Mouse (Mus musculus): Measurements from ENCODE around the gene Phf1. TPM values are rescaled to one million over a fixed set of nuclear protein-coding genes. Genes with fewer than 3 reads are reported as not detected.
"Not testable (repeated sequence)": the region's sequence is repeated elsewhere in the genome, so short reads cannot be mapped to it uniquely, and the experiment has no call there.

Phf1 gene
- total RNA-seq (2021): 29.8 and 44.1 TPM in 2 replicates
- long read RNA-seq, partial matches to known transcripts: 0 of 6 reads
- long read RNA-seq, other reads (novel, unspliced or antisense): 5 of 6 reads

- DNase-seq: peak; percentile 100
Measured at GRCm38 (mm10) chr17:26932839-26933398, at the start of gene Phf1. TSS of gene Phf1 (plus strand) at chr17:26933052.

DNA sequence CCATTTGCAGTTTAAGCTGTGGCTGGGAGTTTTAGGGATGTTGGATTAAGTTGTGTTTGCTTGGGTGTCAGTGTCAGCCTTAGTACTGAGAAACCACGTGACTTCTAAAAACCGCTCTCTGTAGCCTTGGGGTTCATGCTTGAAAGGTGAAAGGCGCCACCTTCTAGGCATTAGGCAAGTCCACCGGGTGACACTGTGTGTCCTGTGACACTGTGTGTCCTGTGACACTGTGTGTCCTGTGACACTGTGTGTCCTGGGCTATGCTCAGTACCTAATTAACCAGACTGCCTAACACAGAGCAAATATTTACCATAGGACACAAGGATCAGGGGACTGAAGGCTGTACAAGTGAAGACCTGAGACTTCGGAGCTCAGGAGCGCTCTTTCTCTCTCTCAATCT is 49.3 kb upstream of the Phf1 start:
- DNase-seq: no peak

DNA sequence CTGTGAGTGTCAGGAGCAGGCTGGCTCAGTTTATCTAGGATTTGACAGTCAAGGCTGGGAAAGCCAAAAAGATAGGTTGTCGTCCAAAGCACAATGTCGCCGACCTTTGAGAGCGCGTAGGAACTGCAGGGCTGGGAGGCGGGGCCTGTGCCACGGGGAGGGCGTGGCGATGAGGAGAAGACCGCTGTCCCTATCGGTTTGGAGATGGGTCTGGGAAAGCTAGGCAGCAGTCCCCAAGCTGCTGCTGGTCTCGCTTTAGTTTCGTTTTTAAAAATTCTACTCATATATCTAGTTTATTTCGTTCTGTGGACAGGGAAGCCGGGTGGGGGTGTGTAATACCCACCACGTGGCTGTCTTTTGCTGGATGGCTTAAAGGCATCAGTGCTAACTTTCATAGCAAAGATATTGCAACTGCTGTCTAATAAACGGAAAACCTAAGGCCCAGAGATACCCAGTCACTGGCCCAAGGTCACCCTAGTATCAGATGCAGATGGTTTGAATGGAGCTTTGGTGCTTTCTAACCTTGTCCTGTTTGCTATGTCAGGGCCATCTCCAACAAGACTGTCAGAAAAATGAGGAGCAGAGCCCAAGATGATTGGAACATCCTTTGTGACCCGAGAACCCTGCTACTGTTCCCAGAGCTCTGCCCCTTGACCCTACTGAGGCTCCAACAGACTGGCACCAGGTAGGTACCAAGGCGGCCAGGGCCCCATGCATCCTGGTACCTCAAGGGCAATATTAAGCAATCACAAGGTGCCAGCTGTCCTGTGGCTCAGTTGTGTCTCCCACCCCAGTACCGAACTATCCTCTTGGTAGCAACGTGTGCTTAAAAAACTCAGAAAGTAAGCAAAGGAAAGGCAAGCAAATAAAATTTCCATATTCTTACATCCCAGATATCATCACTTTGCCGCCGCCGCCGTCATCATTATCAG is 47.6 kb upstream of the Phf1 start:
- peak; percentile 89 for DNase-seq

DNA sequence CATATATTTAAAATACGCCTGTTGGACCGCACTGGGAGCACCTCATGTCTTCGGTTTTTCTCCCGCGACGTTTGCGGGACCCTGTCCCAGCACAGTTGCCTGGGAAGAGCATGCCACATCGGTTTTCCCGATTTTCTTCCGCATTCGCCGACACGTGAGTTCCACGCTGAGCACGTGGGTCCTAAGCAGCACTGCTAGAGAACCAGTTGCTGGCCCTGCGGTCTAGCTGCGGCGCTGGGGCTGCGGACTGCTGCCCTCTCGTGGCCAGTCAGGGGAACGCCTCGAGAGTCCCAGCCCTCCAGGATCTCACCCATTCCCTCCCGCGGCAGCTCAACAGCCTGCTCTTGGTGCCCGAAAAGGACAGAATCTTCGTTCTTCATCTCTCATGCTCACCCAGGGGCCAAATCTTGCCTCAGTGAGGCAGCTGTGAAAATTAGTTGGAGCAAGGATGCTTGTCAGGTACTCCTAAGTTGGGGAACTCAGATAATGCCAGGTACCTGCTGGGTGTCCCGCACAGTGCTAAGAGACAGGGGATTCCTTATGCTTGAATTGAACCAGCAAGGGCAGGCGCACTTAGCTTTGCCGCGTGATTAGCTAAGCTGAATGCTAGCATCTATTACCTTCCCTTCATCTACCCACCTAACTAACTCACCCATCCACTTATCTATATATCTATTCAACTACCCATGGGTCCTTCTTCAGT is 46.7 kb upstream of the Phf1 start:
- DNase-seq: peak; percentile 88

GRCm38 (mm10) chr17:26887926-26888325 is 44.9 kb upstream of the Phf1 start:
- peak; percentile 34 for DNase-seq

DNA sequence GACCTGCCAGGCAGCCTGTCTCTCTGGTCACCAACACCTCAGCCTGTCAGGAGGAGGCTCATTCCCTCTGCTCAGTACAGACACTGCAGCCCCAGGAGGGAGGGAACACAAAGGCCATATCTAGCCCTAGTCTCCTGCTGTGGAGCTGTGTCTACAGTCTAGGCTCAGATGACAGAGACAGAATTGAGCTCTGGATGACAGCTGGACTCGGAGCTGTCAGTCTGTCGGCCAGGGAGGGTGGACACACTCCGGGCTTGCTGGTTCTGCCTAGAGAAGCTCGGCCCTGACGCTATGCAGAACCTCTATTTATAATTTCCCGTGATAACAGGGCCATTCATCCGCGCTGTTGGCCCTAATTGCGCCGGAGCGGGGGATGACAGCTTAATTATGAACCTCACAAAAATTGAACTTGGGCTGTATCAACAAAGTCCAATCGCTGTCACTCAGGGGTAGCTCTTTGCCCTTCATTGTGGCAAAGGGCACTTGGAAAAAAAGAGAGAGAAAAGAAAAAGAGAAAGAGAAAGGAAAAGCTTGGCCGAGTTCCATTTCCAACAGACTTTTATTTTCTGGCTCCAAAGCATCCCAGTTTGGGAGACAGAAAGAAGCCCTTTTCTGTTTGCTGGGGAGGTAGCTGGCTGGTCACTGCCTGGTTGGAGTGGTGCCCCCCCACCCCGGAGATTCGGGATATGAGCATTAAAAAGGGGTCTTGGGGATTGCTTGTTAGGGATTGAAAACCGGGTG is 40.0 kb upstream of the Phf1 start:
- DNase-seq: no peak

DNA sequence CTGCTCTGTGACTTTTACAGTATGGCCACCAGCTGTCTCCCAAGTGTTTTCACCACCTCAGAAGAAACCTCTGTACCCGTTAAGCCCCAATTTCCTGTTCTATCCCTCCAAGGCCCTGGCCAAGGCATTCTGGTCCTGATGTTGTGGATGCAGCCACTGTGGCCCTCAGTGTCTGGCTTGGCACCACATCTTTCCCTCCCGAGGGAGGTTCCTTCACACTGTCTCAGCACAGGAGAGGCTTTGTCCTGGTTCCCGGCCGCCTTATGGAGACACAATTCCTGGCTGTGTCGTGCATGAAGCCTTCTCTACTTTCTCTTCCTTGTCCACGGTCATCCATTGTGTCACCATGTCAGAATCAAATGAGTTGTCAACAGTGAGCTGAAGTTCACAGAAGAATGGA is 39.4 kb upstream of the Phf1 start:
- no peak for DNase-seq

DNA sequence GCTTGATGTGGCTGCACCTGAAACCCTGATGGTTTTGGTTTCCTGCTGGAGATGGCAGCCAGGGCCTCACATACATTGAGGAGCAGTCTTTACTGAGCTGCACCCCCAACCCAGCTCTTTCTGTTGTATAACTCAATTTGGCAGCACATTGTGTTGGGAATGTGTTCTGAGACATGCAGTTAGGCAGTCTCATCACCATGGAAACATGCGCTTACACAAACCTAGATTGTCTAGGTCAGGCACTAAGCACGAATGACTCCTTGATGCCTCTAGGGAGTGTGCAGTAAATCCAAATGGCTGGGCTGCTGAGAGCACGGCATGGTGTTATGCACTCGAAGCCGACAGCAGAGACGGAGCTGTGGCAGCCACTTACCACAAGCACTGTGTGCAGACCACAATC is 38.5 kb upstream of the Phf1 start:
- no peak for DNase-seq

- peak; percentile 71 for DNase-seq
Measured at GRCm38 (mm10) chr17:26895578-26895977, 37.3 kb upstream of the Phf1 start.

- DNase-seq: no peak
Measured at GRCm38 (mm10) chr17:26900916-26901315, 31.9 kb upstream of the Phf1 start.

- DNase-seq: no peak
Measured at GRCm38 (mm10) chr17:26904320-26904719, 28.5 kb upstream of the Phf1 start.

DNA sequence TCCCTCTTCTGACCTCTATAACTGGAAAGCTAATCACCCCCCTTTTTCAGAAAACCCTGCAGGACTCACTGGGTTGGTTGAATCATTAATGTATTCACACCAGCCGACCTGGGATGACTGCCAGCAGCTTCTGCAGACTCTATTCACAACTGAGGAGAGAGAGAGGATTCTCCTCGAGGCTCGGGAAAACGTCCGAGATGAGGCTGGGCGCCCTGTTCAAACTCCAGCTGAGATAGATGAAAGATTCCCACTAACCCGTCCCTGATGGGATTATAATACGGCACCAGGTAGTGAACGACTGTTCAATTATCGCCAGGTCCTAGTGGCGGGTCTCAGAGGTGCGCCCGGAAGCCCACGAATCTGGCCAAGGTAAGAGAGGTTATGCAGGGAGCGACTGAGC is 25.3 kb upstream of the Phf1 start:
- not testable (repeated sequence) for DNase-seq

DNA sequence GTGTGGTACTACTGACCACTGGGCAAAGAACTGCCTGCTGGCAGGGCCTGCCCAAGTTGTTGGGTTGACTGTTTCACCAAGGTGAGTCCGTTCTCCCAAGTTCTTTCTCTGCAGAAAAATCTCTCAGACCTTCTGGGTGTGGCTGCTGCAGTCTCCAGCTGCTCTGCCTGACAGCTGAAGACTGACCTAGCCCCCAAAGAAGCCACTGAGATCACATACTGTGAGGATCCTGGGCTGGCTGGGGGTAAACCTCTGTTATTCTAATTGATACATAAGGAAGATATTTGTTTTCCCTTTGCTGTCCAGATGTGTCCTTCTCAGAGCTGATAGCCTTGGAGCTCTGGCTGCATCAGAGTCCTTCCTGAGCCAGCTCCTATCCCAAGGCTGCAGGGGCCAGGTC is 17.6 kb upstream of the Phf1 start:
- DNase-seq: no peak

DNA sequence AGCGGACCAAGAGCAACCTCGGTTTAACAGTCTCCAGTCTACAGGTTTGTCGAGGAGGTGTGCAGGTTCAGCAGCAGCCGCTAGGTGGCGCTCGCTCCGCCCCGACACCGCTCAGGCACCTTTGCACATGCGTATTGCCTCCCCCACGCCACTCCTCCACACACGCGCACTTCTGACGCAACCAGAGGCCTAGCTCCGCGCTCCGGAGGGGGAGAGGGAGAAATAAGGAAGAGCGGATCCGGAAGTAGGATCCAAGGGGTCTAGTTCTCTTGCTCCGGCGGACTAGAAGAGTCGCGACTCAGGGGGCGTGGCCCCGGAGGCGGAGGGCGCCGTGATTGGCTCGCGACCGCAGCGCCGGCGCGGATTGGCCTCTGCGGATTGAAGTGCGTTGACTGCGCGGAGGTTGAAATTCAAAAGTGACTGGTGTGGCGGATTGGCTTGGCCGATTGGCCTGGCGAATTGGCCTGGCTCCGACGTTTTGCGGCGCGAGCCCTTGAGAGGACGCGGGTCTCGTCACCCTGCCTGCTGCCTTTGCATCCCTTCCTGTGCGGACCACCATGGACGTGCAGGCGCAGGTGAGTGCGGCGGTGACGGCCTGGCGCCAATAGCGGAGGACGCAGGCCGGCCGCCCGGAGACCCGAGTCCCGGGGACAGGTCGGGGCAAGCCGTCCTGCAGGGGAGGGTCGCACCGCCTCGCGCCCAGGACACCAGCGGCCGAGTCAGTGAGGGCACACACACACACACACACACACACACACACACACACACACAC is 16.0 kb upstream of the Phf1 start, which contains the start of gene Kifc5b:
Gene Kifc5b, plus strand, starts transcription at position 381 of the 772 bp plus-strand sequence.
- peak; percentile 98 for DNase-seq

DNA sequence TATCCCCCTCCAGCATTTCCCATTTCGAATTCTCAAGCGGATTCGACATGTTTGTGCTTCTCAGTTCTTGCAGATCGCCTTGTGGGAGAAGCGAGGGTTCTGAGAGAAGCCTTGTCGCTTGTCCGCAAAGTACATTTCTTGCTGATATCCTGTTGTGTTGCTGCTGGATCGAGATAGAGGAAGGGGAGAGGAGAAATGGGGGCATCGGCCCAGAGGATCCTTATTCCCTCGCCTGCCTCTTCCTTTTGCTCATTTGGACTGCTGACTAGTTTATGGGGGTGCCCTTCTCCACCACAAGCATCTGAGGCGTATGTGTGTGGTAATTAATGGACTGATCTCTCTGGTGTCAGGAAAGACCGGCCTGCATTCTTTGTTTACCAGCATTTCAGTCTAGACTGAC is 15.3 kb upstream of the Phf1 start:
- not testable (repeated sequence) for DNase-seq

GRCm38 (mm10) chr17:26918343-26918742 is 14.5 kb upstream of the Phf1 start:
- DNase-seq: no peak

DNA sequence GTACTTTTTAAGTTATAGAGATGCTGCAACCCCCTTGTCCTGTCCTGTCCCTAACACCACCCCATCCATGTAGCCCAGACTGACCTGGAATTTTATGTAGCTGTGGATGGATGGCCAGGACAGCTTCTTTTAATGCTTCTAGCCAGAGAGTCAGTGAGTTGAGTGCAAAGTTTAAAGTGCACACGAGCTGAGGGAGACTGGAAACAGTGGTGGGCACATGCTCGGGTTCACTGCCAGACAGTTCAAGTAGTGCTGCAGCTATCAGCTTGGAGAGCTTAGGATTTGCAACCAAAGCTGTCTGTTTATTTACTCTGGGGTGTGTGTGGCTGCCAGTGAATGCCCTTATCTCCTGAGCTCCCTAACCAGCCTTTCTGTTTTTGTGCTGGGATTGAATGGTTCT is 13.3 kb upstream of the Phf1 start:
- not testable (repeated sequence) for DNase-seq

- DNase-seq: not testable (repeated sequence)
Measured at GRCm38 (mm10) chr17:26922368-26922767, 10.5 kb upstream of the Phf1 start.

GRCm38 (mm10) chr17:26925414-26925813 is 7.4 kb upstream of the Phf1 start:
- not testable (repeated sequence) for DNase-seq

DNA sequence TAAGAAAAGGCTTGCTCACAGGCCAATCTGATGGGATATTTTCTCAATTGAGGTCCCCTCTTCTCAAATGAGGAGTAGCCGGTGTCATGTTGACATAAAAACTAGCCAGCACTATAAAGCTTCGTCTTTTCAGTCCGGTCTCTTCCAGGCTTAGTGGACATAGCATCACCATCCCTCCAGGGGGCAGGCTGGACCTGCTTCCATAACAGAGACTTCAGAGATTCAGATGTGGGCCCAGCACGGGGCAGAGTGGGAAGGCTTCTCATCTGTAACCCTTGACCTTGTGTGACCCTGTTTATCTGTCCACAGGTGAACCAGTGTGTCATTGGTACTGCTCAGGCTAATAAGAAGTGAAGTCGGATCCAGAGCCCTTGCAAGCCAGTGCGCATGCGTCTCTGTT is 1.1 kb upstream of the Phf1 start:
- DNase-seq: peak; percentile 58

DNA sequence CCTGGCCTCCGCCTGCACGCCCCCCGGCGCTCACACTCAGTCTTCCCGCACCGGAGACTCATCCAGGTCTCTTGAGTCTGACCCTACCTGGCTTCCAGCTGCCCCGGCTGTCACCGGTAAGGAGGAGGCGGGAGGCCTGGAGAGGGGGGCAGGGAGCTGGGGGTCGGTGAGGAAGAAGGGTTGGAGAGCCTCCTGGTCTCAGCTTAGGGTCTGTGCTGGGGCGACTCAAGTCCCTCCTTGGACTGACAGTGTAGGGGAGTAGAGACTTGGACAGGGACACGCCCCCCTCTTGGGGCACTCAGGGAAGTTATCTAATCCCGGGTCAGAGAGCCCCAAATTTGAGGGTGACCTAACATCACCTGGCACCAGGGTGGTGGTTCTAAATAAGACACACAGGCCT is 567 bp downstream of the Phf1 start:
- no peak for DNase-seq
